Comparison of ENCODE assay signal across 1 mouse cellular context in the genomic region with DNA sequence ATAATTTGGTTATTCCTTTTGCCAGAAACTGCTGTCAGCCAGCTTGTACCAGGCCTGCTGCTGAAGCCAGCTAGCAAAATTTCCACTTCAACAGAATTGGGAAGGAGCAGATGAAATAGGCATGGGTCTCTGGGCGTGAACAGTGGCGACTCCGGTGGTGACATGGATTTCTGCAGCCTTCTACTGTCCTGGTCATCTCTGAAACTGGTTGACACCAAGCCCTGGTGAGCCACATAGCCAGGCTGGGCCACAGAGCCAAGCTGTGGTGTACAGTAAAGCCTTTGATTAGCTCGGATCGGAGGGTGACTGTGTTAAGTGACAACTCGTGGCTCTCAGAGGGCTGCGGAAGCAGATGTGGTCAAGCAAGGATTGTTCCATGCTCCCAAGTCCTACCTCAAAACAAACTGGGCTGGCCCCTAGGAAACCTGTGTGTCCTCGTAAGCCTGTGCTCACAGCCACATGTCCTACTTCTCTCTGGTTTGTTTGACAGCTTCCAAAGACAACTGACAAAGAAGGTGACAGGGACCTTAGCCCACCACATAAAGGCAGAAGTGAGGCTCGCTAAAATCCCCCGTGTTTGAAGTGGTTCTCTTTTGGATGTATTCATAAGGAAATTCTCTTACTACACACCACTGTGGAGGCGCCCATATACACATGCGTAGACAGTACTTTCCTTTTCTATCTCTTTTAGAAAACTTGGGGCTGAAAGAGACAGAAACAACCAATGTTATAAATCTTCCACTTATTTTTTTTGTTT.
TF ChIP-seq lines count a peak whose summit lies in the region.

No protein-coding gene starts in this region.

TF ChIP-seq in CH12.LX, 34 proteins besides CTCF, POLR2A, EP300 and RAD21 (continued from another document):
- TF ChIP-seq RCOR1 (conservative IDR thresholded peaks at IDR 0.05; ENCODE audit: low read depth, low read length) (0 out of 2 replicates have a peak, but pooled peaks have one; percentile 44), IRF4 (IDR thresholded peaks at IDR 0.05; ENCODE audit: low read depth, low read length) (no peak), MXI1 (IDR thresholded peaks at IDR 0.05; ENCODE audit: low read depth, low read length) (peak; percentile 63), PAX5 (IDR thresholded peaks at IDR 0.05; ENCODE audit: low read length) (no peak), TBP (conservative IDR thresholded peaks at IDR 0.05; ENCODE audit: low read depth, low read length) (no peak), MAX (IDR thresholded peaks at IDR 0.05; ENCODE audit: low read length) (peak; percentile 15; the same call in 1 of the 2 replicates), ZKSCAN1 (IDR thresholded peaks at IDR 0.05; ENCODE audit: borderline replicate concordance, low read depth, low read length) (no peak), NRF1 (IDR thresholded peaks at IDR 0.05; ENCODE audit: low read depth, low read length) (no peak), SMC3 (IDR thresholded peaks at IDR 0.05; ENCODE audit: low read depth, low read length) (no peak), BHLHE40 (IDR thresholded peaks at IDR 0.05; ENCODE audit: low read depth, low read length) (peak; percentile 40), ZMIZ1 (IDR thresholded peaks at IDR 0.05; ENCODE audit: low read depth, low read length) (no peak)
